ENCODE assay signal across 8 mouse cellular contexts in genomic region chr9:21927208-21927753, GRCm38 (mm10). TPM values are rescaled to one million over a fixed set of nuclear protein-coding genes. Genes with fewer than 3 reads are reported as not detected.
A peak's percentile ranks its signal among the peaks of the same experiment; 100 is the strongest.
DNase-seq lines count a peak whose midpoint lies in the region; ATAC-seq and TF ChIP-seq lines count a peak whose summit lies in the region.

Gene Ccdc159, plus strand, starts transcription at chr9:21927471.
Gene Tmem205, minus strand, starts transcription at chr9:21927556.

- DNase-seq in Muller cell, postnatal 12 days (ENCODE audit: inconsistent ontology term) = peak; percentile 97
- DNase-seq in cerebellum, adult 8-10 months = peak; percentile 90
- DNase-seq in forebrain, postnatal 0 days = peak; percentile 96
- DNase-seq in heart, postnatal 36 days = peak; percentile 85 to 87
- peak; percentile 93 to 94 for DNase-seq in layer of hippocampus, adult 18-20 months (ENCODE audit: low spot score in 2 of 2)
- DNase-seq in lung, adult 18-20 months = peak; percentile 97 to 98
- peak; percentile 23 for DNase-seq in thymus, postnatal 25 days

- peak within 1 kb of the TSS; percentile 63 for H3K9ac ChIP-seq in forebrain, postnatal 0 days

- no peak for TF ChIP-seq CTCF in forebrain, postnatal 0 days (IDR thresholded peaks at IDR 0.05; ENCODE audit: low read depth)

- under 1% methylated on average over 28 of the region's 28 CpGs for WGBS in forebrain, postnatal 0 days

- peak within 1 kb of the TSS; percentile 64 for H3K27ac ChIP-seq in forebrain, postnatal 0 days (ENCODE audit: low read depth, low read length)

- H3K9me3 ChIP-seq in forebrain, postnatal 0 days (ENCODE audit: low read length) = no peaks in the 10 kb centered on the region

- H3K27me3 ChIP-seq in forebrain, postnatal 0 days (ENCODE audit: insufficient read depth, low read length) = no peaks in the 10 kb centered on the region

- intact Hi-C loops in heart, postnatal 36 days (cut with DNase I) = loop anchor here (2.0 kb wide), 1 partner anchor 34 kb away; no protein-coding TSS in a partner anchor

- 0 out of 2 replicates have a peak, but pooled peaks cover 3% of the 10 kb centered on the region for H3K36me3 ChIP-seq in forebrain, postnatal 0 days (ENCODE audit: insufficient read depth)

- H3K4me1 ChIP-seq in forebrain, postnatal 0 days (ENCODE audit: insufficient read depth) = peaks cover 10% of the 10 kb centered on the region; the same call in 1 of the 2 replicates

- H3K4me3 ChIP-seq in forebrain, postnatal 0 days (ENCODE audit: low read depth, low read length) = peak within 1 kb of the TSS; percentile 54

- peak; percentile 97 for ATAC-seq in forebrain, postnatal 0 days
- ATAC-seq in neutrophil, adult 5-6 weeks (ENCODE audit: extremely low read depth, insufficient number of reproducible peaks, low FRiP score, poor library complexity, severe bottlenecking) = peak; percentile 21; the same call in 1 of the 2 replicates

- peak within 1 kb of the TSS; percentile 54 for H3K4me2 ChIP-seq in forebrain, postnatal 0 days (ENCODE audit: low read depth)

RNA-seq across cellular contexts. Expression of gene Ccdc159, which starts in this region (rescaled TPM):
- total RNA-seq in forebrain, postnatal 0 days (2014; rRNA removed) = 8.6 and 13.6 TPM in 2 replicates
- polyA plus RNA-seq in forebrain, postnatal 0 days (2015; fragmentation: Nextera tagmentation; extraction: Ambion mirVana) = 3.5 and 4.1 TPM in 2 replicates
- 1 to 10 TPM; 2.1 to 2.5 TPM for total RNA-seq in heart, postnatal 36 days (2021)
- total RNA-seq in layer of hippocampus, adult 18-20 months (2021) = 10 to 100 TPM; 16.3 to 16.5 TPM
- not detected in 2 replicates for total RNA-seq in neutrophil, adult 5-6 weeks (2017)

RNA-seq across cellular contexts. Expression of gene Tmem205, which starts in this region (rescaled TPM):
- 42.0 and 47.1 TPM in 2 replicates for total RNA-seq in forebrain, postnatal 0 days (2014; rRNA removed)
- 52.8 and 65.9 TPM in 2 replicates for polyA plus RNA-seq in forebrain, postnatal 0 days (2015; fragmentation: Nextera tagmentation; extraction: Ambion mirVana)
- 10 to 100 TPM; 57.0 to 58.5 TPM for total RNA-seq in heart, postnatal 36 days (2021)
- 10 to 100 TPM; 40.2 to 42.2 TPM for total RNA-seq in layer of hippocampus, adult 18-20 months (2021)
- total RNA-seq in neutrophil, adult 5-6 weeks (2017) = 1.6 TPM in 1 of 2 replicates, not detected in the other

Comparison
In these comparisons a context has a peak if more than half of its experiments do, and no peak if none do; other contexts are left out.
1. Peak in every context shown above with its lines: DNase-seq, ATAC-seq, H3K4me3 ChIP-seq and H3K27ac ChIP-seq.
2. RNA of gene Tmem205 (total RNA-seq): 57.0 to 58.5 TPM in heart, postnatal 36 days, 40.2 to 42.2 TPM in layer of hippocampus, adult 18-20 months and 42.0 to 47.1 TPM in forebrain, postnatal 0 days; 1.6 TPM in neutrophil, adult 5-6 weeks; every median in the first group is over 10 times any median in the second.
3. DNase-seq: peak in every context shown above with its lines; median percentile 98 in lung, adult 18-20 months; 97 in Muller cell, postnatal 12 days; 96 in forebrain, postnatal 0 days; 94 in layer of hippocampus, adult 18-20 months; 90 in cerebellum, adult 8-10 months; 86 in heart, postnatal 36 days; 23 in thymus, postnatal 25 days.